Mouse (Mus musculus): ENCODE measurements around the gene Slc5a6.

DNA sequence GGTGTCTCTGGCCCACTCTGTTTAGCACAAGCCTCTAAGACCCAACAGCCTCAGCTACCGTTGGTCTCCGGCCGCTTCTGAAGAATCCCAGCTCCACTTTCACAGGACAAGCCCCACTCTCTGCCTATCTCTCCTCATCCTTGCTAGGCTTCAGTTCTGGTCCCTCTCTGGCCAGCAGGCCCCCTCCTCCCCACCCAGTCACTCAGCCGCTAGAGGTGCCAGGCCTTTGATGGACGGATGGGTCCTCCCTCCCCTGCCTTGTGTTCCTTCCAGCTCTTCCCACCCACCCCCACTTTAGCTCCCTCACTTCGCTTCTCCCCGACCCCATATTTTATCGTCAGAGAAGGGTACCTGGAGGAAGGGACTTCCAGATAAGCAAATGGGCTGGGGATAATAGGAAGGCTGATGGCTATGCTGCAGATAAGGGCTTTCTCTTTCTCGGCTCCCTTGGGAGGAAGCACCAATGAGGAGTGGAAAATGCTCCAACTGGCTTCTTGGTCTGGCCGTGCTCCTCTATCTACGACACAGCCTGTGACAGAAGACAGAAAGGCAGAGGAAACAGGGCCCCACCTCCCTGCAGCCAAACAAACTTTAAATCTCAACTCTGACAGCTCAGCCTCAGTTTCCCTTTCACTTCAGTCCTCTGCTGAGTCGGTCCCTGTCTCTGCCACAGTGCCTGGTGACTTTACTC is 34.4 kb upstream of the Slc5a6 start:
- TF ChIP-seq CTCF (IDR thresholded peaks at IDR 0.05; ENCODE audit: insufficient read depth, low read depth, low read length) (no peak), POLR2A (IDR thresholded peaks at IDR 0.05; ENCODE audit: insufficient read depth, low read depth, low read length) (no peak)

Measured in olfactory bulb, adult 2 months (tissue).